Mouse (Mus musculus) heart, adult 11 months (tissue): ENCODE measurements around the gene Pgp.
A peak's percentile ranks its signal among the peaks of the same experiment; 100 is the strongest.
"Not testable (repeated sequence)": the region's sequence is repeated elsewhere in the genome, so short reads cannot be mapped to it uniquely, and the experiment has no call there.

Experiments used
- DNase-seq: peaks from one replicate; pipeline ENCODE4 v3.0.0; 2022

Gene Pgp

DNA sequence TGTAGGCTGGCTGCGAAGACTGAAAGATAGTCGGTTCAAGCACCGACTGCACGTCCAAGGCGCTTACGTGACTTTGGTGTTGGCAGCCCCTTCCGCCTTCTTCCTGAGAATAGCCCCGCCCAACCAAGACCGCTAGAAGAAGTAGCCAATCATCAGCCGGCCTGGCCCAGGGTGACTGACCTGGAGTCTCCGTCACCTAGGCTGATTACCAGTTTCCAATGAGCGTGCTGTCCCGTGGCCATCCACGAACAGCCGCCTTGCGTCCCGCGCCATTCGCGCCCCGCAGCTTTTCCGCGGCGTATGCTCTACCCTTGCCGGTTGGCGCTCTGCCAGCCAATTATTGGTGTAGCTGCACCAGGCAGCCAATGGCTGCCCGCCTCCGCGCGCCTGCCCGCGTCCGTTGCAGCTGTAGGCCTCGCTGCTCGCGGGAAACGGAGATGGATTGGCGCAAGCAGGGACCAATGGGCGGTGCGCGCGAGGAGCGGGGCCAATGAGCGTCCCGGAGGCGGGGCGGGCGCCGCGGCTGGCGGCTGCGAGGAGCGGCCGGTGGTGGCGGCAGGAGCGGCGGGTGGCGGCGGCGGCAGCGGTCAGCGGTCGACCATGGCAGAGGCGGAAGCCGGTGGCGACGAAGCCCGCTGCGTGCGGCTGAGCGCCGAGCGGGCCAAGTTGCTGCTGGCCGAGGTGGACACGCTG lies at the start of gene Pgp, which contains the start of gene E4f1:
TSS of gene Pgp (plus strand) at position 483 of the 693 bp plus-strand sequence.
TSS of gene E4f1 (minus strand) at position 404 of the 693 bp plus-strand sequence.
- DNase-seq: peak; percentile 100

DNA sequence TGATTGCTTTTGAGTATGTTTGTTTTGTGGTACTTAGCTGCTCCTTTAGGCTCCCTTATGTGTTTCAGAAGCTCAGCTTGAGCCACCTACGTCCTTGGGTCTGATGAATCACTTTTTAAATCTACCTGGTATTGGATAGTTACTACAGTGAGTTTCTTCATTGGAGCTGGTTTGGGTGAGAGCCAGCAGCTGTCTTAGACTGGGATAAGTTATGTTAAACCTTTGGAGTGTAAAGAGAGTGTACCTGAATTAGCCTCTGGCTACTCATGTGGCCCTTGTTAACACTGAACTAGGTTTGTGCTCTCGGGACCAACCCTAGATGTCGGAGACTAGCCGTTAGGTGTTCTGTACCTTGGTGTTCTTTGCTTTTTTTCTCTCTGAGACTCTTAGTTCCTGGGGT lies 47.1 kb upstream of the Pgp start:
- no peak for DNase-seq

DNA sequence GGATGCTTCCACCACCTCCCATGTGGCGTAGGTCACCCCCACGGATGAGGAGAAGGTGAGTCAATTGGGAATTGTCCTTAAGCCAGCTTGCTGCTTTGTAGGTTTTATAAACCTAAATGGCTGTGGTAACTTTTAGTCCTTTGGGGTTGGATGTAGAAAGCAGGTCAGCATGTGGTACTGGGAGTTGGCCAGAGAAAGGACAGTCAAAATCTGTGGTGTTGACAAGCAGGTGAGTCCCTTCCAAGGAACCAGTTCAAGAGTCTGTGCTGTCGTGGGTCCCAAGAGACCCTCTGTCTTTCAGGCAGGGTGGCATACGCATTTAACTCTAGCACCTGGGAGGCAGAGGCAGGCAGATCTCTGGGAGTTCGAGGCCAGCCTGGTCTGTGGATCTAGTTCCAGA lies 45.7 kb upstream of the Pgp start:
- peak; percentile 88 for DNase-seq

DNA sequence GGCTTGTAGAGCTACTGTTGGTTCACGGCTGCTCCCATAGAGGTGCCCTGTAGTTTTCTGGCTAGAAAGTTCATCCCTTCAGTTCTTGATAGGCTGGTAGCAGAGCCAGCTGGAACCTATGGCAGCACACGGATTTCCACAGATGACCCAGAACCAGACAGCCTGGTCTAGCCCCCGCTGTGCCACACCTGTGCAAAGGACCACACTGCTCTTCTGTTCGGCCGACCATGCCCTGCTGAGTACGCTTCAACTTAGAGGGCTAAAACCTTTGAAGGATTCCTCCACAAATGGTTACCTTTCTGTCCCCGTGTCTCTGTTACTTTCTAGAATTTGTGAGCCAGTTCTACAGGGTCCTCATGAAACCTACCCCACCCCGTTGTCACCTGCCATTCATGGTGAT lies 44.9 kb upstream of the Pgp start:
- not testable (repeated sequence) for DNase-seq

DNA sequence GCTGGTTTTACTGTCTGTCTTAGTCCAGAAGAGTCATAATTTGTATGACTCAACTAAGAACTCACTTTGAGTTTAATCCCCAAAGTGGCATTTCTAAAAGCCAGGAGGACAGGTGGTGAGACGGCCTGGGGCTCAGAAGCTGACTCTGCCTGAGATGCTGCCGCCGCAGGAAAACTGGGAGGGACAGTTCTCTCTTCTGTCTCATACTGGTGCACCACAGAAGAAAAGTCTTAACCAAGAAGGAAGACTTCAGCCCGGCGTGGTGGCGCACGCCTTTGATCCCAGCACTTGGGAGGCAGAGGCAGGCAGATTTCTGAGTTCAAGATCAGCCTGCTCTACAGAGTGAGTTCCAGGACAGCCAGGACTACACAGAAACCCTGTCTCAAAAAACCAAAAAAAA lies 44.3 kb upstream of the Pgp start:
- DNase-seq: peak; percentile 85

DNA sequence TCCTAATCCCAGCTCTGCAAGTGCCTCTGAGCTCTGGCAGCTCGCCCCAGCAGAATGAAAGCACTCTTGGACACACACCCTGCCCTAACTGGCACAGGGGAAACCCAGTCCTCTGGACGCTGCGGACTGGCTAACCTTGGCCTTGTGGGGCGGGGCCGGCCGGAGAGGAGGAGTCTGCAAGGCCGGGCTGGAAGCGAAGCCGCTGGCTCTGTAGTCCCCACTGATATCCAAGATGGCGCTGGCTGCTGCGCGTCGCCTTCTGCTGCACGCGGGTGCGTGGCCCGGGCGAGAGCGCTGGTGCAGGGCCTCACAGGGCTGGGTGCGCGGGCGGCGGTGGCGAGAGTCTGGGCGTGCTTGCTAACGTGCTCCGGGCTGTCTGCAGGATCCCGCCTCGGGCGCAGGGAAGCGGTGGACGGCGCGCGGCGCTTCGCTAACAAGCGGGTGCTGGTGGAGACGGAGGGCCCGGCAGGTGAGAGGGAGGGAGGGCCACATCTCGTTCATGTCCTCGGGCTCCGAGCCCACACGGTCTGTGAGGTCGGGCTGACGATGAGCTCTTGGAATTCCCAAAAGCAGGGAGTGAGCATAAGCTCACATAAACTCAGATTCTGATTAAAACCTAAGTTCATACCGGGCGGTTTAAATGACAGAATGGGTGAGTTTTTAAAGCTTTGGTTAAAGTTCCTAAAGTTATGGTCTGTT lies 43.6 kb upstream of the Pgp start, which contains the start of gene Eci1:
TSS of gene Eci1 (plus strand) at position 171 of the 699 bp plus-strand sequence.
- DNase-seq: peak; percentile 100

DNA sequence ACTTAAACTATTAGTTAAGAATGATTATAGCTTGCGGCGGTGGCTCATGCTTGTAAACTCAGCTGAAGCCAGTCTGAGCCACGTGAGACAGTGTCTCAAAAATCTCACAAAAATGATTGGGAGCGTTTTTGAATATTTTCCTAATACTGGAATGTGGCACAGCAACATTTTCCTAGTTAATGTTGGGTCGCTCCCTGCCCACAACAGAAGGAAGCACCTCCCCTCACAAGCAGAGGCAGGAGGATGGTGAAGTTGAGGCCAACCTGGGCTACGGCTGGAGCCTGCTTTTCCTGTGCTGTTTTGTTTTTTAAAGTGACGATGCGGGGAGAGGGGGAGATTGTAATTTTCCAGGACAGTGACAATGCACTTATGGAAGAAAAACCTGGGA lies 43.0 kb upstream of the Pgp start:
- peak; percentile 91 for DNase-seq

DNA sequence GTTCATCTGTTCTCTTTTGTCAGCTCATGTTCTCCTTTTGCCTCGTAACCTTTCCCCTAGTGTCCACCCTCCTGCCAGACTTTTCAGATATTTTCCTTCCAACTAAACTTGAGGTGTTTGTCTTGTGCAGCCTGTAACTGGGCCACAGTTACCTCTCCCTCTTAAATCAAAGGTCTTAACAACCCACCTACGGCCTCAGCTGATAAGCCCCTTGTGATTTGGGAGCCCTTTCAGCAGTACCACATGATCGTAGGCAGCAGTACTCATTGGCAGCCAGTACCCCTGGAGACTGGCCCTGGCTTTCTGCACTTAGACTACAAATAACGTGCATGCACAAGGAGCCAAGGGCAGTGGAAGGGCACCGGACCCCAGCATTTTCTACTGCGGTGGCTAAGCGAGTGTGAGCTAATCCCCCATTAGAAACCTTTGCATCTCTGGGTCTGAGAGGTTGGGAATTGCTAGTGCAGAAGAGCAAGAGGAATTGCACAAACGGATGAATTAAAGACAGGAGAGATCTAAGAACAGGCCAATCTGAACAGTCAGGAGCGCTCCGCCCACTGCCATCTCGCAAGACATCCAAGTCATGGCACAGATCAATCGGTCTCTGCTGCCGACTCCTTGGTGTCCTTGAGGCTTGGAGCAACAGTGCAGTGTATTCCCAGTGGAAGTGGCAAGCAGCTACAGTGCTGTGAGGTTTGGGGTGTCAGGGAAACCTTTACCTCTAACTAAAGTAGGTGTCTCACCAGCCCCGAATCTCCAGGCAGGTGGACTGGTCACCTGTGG lies 40.8 kb upstream of the Pgp start:
- DNase-seq: peak; percentile 98

DNA sequence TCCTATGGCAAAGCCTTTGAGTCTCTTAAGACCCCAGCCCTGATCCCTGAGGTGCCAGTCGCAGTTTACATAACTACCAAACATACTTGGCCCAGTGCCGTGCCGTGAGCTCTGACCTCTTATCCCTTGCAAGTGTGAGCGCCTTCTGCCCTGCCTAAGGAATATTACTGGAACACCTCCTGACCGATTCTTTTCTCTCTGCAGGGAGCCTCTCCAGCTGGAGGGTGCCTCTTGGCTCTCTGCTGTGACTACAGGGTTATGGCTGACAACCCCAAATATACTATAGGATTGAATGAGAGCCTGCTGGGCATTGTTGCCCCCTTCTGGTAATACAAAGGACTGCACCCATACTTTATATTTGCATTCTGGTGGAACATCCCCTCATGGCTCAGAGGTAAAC lies 33.2 kb upstream of the Pgp start:
- peak; percentile 93 for DNase-seq

DNA sequence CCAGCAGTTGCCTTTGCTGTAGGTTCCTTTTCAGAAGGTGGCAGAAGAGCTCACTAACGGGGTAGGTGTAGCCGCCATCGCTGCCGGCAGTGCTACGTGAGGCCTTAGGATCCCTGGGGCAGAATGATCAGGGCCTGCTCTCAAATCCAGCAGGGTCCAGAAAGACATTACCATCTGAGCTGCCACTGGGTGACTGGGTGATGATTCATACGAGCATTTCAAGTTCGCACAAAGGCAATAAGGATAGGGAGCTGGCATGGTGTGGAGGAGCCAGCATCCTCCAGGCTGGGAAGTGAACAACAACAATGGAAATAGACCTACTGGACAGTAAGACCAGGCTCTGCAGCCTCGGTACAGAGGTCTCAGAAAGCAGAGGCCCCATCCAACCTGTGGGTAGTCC lies 29.8 kb upstream of the Pgp start:
- no peak for DNase-seq

DNA sequence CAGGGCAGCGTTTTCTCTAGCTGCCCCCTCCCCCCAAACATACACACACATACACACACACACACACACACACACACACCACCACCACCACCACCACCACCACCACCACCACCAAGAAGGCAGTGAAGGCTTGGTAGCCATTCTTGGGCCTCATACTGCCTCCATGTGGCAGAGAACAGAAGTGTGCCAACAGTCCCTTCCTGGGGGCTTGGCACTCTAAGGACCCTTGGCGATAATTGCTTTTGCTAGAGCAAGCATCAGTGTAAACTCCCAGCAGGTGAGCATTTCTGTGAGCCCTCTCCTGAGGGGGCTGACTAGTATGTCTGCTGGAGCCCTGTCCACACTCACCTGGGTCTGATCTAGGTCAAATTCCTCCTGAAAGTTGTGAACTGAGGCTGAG lies 29.0 kb upstream of the Pgp start:
- no peak for DNase-seq

DNA sequence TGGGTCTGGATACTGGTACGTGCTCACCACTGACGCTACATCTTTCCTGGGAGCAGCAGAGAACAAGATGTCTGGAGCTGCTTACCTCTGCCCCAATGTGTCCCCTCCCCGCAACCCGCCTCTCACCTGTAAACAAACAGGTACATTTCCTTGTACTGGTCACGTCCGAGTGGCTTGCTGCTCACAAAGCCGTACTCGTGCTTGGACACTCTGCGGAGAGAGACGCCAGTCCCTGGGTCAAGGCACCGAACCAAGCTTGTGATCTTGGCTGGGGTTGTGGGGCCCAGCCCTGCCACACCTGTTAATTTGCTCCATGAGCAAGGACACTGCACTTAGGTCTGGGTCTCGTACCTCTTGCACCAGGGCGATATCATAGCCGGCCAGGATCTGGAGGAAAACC lies 28.1 kb upstream of the Pgp start:
- peak; percentile 91 for DNase-seq

DNA sequence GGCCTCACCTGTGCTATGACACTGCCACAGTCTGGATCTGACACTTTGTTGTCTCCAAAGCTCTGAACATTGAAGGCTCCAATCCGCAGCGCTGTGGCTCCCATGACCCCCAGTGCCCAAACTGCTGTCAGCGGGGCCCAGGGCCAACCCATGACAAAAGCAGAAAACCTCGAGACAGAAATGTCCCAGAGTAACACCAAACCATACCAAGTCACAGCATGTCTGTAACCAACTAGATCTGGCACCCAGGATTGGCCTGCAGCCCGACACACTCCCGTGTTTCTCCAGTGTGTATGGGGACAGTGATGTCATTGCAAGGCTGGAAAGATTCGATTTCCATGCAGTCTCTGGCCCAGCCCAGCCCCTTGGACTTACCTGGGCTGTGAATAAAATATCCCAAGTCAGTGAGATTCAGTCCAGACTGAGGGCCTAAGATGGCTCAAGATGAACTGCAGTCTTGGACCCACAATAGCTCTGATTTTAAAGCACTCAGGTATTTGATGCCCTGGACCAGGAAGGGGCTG lies 27.5 kb upstream of the Pgp start, which contains the start of gene Dnase1l2:
TSS of gene Dnase1l2 (minus strand) at position 474 of the 524 bp plus-strand sequence.
- peak; percentile 86 for DNase-seq

DNA sequence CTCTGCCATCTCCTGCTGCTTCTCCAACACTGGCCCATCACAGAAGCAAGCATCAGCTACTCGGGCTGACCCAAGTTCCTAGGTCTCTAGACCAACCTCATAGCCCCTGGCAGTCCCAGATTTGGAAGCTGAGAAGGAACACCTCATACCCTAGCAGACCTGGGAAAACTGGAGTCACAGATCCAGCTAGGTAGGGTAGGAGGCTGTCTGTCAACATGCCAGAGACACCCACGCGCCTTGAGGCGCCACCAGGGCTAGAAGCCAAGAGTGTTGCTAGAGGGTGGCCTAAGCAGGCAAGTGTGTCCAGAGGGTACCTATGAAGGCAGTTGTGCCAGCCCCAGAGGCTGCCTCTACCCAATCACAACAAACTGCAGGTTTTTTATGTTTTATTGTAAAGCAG lies 26.8 kb upstream of the Pgp start:
- DNase-seq: no peak

DNA sequence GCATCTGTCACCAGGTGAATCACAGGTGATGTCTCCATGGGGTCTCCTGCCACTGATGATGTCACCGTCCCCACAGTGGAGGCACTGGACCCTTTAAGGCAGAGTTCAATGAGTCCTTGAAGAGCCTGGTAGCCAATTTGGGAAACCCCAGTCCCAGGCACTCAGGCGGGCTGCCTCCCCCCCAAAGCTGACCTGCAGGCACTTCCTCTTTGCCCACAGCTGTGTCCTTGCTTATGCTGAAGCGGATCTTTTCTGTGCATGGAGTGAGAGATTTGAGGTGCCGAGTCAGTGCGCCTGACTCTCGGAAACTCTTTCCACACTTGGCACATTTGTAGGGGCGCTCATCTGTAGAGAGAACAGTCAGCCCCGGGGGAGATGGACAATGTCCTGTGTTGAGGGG lies 23.6 kb upstream of the Pgp start:
- peak; percentile 96 for DNase-seq

DNA sequence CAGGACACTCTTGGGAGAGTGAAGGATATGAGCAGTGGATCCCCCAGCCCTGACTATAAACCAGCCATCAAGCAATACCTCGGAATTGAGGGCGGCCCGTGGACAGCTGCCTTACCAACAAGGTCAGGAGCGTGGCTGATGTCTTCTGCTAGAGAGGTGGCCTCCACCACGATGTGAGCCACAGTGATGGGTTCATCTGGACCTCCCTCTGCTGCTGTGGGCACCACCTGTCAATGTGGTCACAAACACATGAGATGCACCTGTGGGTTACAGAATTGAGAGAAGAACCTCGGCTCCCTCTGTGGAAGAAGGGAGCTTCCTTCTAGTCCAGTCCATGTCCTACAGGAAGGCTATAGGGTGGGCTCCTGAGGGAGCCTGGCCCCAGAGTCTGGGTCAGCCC lies 20.7 kb upstream of the Pgp start:
- DNase-seq: no peak

DNA sequence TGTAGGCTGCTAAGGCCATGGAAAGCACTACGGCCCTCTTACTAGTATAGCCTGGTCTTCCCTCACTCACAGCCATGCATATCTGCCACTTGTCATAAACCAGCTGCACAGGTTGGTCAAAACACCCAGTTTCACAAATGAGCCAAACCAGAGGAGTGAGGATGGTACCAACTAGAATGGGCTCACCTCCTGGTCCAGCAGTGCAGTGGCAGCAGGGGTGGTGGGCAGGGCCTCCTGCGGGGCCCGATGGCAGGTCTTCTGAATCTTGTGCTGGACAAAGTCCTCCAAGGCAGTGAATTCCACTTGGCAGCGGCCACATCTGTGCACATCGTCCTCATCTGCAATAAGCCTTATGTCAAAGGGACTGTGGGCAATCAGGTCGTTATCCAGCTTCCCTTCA lies 19.0 kb upstream of the Pgp start:
- DNase-seq: peak; percentile 90

DNA sequence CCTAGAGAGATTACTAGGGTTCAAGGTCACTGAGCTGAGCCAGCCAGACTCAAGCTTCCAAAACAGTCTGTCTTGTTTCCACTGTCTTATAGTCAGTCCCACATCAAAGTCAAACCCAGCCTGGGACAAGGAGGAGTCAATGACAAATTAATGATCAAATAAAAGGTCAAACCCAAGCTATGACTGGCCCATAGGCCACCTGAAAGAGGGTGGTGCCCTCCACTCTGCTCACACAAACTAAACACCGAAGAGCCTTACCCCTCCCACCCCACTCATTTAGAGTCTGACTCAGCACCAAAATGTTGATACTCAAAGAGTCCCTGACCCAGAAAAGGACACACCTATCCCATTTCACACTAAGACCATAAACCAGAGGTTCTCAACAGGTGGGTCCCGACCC lies 16.8 kb upstream of the Pgp start:
- DNase-seq: no peak

DNA sequence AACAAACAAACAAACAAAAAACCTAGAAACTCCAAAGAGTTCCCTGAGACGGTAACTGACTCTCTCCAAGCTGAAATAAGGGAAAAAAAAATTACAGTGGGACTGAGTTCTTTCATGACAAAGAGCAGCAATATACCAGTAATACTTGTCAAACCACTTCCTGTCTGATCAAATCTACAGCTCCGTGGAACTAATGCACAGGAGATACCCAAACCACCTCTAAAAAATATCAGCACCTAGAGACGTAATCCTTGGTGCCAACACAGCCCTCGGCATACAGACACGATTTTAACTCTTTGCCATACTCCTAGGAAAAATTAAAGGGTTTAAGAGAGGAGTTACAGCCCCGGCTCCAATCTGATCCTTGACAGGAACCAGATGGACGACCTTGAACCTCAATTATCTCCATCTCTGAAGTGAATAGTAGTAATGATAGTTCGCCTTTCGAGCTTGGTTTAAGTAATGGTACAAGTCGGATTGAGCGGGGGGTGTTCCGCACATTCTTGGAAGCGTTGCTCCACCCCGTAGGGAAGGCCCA lies 15.9 kb upstream of the Pgp start:
- DNase-seq: no peak

DNA sequence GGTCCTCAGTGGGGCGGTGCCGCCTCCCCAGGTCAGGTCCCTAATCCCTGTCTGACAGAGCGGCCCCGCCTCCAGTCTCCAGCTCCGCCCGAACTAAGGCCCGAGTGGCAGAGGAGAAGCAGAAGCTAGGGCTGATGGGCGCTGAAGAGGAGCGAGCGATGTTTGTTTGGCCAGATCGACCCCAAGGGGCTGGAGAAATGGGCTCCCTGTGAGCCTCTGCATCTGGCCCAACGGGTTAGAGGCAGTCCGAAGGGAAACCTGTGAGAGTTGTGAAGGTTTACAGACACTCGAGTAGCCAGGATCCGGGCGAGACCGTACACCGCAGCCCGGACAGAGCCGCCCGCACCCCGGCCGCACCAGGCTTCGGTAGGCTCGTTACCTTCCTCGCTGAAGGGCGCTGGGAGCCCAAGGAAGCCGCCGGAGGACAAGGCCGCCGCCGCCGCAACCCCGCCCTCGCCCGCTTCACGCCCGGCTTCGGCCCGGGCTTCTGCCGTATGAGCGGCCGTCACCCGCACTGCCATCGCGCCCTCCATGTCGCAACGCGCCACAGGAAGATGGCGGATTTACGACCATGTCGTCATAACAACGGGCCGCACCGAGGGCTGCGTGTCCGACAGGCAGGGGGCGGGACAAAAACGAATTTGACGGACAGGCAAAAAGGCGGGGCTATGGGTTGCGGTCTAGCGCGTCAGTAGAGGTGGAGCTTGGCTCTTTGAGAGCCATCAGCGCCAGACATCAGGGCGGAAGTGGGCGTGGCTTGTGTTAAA lies 15.3 kb upstream of the Pgp start:
- peak; percentile 100 for DNase-seq

DNA sequence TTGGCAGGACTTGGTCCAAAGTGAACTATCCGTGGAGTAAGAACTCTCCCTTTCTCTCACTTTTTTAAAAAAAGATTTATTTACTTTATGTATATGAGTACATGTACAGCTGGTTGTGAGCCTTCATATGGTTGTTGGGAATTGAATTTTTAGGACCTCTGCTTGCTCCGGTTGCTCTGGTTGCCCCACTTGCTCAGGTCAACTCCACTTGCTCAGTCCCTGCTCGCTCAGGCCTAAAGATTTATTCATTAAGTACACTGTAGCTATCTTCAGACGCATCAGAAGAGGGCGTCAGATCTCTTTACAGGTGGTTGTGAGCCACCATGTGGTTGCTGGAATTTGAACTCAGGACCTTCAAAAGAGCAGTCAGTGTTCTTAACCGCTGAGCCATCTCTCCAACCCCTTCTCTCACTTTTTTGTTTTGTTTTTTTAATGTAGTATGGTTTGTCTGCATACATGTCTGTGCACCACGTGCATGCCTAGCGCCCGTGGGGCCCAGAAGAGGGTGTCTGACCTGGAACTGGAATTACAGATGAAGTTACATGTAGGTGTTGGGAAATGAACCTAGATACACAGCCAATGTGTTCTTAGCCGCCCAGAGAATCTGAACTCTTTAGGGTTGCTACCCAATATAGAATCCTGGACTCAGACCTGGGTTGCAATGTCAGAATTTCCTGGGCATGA lies 14.5 kb upstream of the Pgp start:
- peak; percentile 92 for DNase-seq

DNA sequence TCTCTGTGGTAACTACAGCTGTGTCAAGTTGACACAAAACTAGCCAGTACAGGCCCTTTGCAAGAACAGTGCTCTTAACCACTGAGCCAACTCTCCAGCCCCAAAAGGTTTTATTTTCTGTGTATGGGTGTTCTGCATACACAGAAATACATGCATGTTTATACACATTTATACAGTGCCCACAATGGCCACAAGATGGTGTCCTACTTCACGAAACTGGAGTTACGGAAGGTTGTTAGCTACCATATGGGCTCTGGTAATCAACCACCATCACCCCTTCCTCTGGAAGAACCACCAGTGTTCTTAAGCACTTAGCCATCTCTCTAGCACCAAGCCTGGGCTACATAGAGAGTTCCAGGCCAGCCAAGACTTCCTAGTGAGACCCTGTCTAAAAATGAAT lies 8.6 kb upstream of the Pgp start:
- no peak for DNase-seq
